Mouse (Mus musculus): ENCODE data around the gene Arhgap25.

GRCm38 (mm10) chr6:87422304-87422703 lies 110.8 kb downstream of the Arhgap25 start:
- TF ChIP-seq POLR2A (IDR thresholded peaks at IDR 0.05; ENCODE audit: borderline replicate concordance, insufficient read depth, low read length) (no peak), CTCF (IDR thresholded peaks at IDR 0.05; ENCODE audit: borderline replicate concordance, insufficient read depth, low read depth, low read length) (no peak)
